Mouse (Mus musculus) limb, embryonic 12.5 days (tissue): ENCODE results near the gene Btg3. TPM values are rescaled to one million over a fixed set of nuclear protein-coding genes. Genes with fewer than 3 reads are reported as not detected.

Experiments used
- ATAC-seq: fragments of 200-750 bp; cut with Nextera tagmentation; 2 replicates; pipeline ENCODE4 v1.8.0; 2017; ENCODE audit warnings: low read depth, moderate TSS enrichment; ENCODE audit not compliant: insufficient number of reproducible peaks, insufficient read depth, low FRiP score, low TSS enrichment
- H3K27ac ChIP-seq: fragments of 300-500 bp; sonication (generic); 2 replicates; pipeline ENCODE4 v1.5.1; 2016; ENCODE audit warnings: mild to moderate bottlenecking, moderate library complexity
- H3K27me3 ChIP-seq: fragments of 300-500 bp; sonication (generic); 2 replicates; pipeline ENCODE4 v1.6.1; 2016; ENCODE audit warnings: mild to moderate bottlenecking, moderate library complexity
- H3K36me3 ChIP-seq: fragments of 300-500 bp; sonication (generic); 2 replicates; pipeline ENCODE4 v1.6.1; 2016; ENCODE audit warnings: mild to moderate bottlenecking, moderate library complexity
- H3K4me1 ChIP-seq: fragments of 300-500 bp; sonication (generic); replicated peaks from 2 replicates; pipeline ENCODE4 v1.6.1; 2016
- H3K4me2 ChIP-seq: fragments of 300-500 bp; sonication (generic); 2 replicates; pipeline ENCODE4 v1.6.1; 2016; ENCODE audit warnings: mild to moderate bottlenecking, moderate library complexity
- H3K4me3 ChIP-seq: fragments of 300-500 bp; sonication (generic); replicated peaks from 2 replicates; pipeline ENCODE4 v1.5.1; 2016; ENCODE audit warnings: mild to moderate bottlenecking
- H3K9ac ChIP-seq: fragments of 300-500 bp; sonication (generic); replicated peaks from 2 replicates; pipeline ENCODE4 v1.6.1; 2016; ENCODE audit warnings: mild to moderate bottlenecking, moderate library complexity
- H3K9me3 ChIP-seq: fragments of 300-500 bp; sonication (generic); 2 replicates; pipeline ENCODE4 v1.6.1; 2016; ENCODE audit warnings: mild to moderate bottlenecking, moderate library complexity
- WGBS: fragments of 180-500 bp; shearing (Covaris S2); methylation state at CpG from one replicate; pipeline ENCODE4 v1.1.7; 2016; 5-methylcytosine and 5-hydroxymethylcytosine counted together
- polyA plus RNA-seq: library from polyadenylated mRNA; unstranded; fragments of >200 nt; fragmentation: Nextera tagmentation; extraction: Ambion mirVana; gene quantifications from 2 replicates; pipeline ENCODE4 v1.2.1, GENCODE M21; 2016

Gene Btg3
- polyA plus RNA-seq, 1 experiment from 2014 or later = 39.0 TPM

DNA sequence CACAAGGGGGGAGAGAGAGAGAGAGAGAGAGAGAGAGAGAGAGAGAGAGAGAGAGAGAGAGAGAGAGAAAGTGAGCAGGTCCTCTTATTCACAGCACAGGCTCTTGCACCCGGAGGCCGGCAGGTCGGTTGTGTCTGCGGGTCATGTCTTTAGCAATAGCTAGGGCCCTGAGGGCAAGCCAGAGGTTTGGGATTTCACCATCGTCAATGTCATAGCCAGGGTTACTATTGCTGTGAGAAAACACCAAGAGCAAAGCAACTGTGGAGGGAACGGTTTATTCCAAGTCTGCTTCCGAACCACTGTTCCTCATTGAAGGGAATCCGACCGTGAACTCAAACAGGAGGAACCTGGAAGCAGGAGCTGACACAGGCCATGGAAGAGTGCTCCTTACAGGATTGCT, 80.9 kb downstream of the Btg3 start:
- no peak overlapping the region for H3K4me3 ChIP-seq
- no peaks in the 10 kb centered on the region for H3K36me3 ChIP-seq
- 68% methylated on average over 9 of the region's 9 CpGs for WGBS
- H3K27me3 ChIP-seq = no peaks in the 10 kb centered on the region
- H3K27ac ChIP-seq = no peak overlapping the region
- no peak overlapping the region for H3K9ac ChIP-seq
- H3K9me3 ChIP-seq = no peaks in the 10 kb centered on the region
- ATAC-seq = no peak
- H3K4me2 ChIP-seq = no peak overlapping the region
- H3K4me1 ChIP-seq = 0 out of 2 replicates have a peak, but pooled peaks cover 2% of the 10 kb centered on the region

GRCm38 (mm10) chr16:78295601-78296000, 81.4 kb downstream of the Btg3 start:
- ATAC-seq = no peak
- Histone ChIP-seq H3K27ac (no peak overlapping the region), H3K27me3 (no peaks in the 10 kb centered on the region), H3K9me3 (no peaks in the 10 kb centered on the region), H3K4me1 (no peaks in the 10 kb centered on the region), H3K36me3 (no peaks in the 10 kb centered on the region), H3K4me2 (no peak overlapping the region), H3K4me3 (no peak overlapping the region), H3K9ac (no peak overlapping the region)
- WGBS = 57% methylated on average over 4 of the region's 4 CpGs

- no peak for ATAC-seq
- Histone ChIP-seq H3K4me2 (no peak overlapping the region), H3K27ac (no peak overlapping the region), H3K4me1 (no peaks in the 10 kb centered on the region), H3K27me3 (no peaks in the 10 kb centered on the region), H3K9ac (no peak overlapping the region), H3K4me3 (no peak overlapping the region), H3K36me3 (no peaks in the 10 kb centered on the region), H3K9me3 (no peaks in the 10 kb centered on the region)
- 41% methylated on average over 5 of the region's 5 CpGs for WGBS
These were observed 82.3 kb downstream of the Btg3 start for GRCm38 (mm10) chr16:78294606-78295275.

- Histone ChIP-seq H3K9me3 (no peaks in the 10 kb centered on the region), H3K4me1 (no peaks in the 10 kb centered on the region), H3K4me3 (no peak overlapping the region), H3K4me2 (no peak overlapping the region), H3K36me3 (no peaks in the 10 kb centered on the region), H3K27ac (no peak overlapping the region), H3K27me3 (no peaks in the 10 kb centered on the region), H3K9ac (no peak overlapping the region)
- WGBS = 67% methylated on average over 1 of the region's 1 CpGs
- ATAC-seq = no peak
These were observed 82.9 kb downstream of the Btg3 start for GRCm38 (mm10) chr16:78294051-78294450.

DNA sequence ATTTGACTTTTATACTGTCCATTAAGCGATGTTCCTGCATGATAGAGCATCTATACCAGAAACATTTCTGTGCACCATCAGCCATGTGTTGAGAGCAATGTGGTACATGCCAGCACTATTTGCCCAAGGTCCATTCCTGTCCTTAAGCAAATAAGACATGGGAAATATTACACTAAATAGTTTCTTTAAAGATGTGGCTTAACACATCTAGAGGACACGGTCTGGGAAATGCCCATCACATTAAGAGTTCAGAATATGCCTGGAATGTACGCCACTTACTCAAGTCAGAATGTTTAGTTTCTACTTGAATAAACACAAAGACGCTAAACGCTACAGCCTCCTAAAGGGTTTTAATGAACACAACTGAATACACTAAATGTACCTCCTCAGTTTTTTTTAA, 93.8 kb downstream of the Btg3 start:
- Histone ChIP-seq H3K4me3 (no peak overlapping the region), H3K4me2 (no peak overlapping the region), H3K36me3 (no peaks in the 10 kb centered on the region), H3K27ac (no peak overlapping the region), H3K4me1 (no peaks in the 10 kb centered on the region), H3K9me3 (no peaks in the 10 kb centered on the region), H3K27me3 (no peaks in the 10 kb centered on the region), H3K9ac (no peak overlapping the region)
- no peak for ATAC-seq
- 82% methylated on average over 5 of the region's 5 CpGs for WGBS

Other genes with a start within 250 kb of the Btg3 start
- 37.8 and 39.0 TPM in 2 replicates for gene Cxadr, start 75.7 kb downstream of the Btg3 start, polyA plus RNA-seq
- gene D16Ertd472e, start 199.5 kb upstream of the Btg3 start, polyA plus RNA-seq = 24.6 and 27.8 TPM in 2 replicates